Mouse (Mus musculus) C2C12 (cell line): ENCODE results near the gene Osm. TPM values are rescaled to one million over a fixed set of nuclear protein-coding genes. Genes with fewer than 3 reads are reported as not detected.

ENCODE experiments used
- H3K27me3 ChIP-seq: one replicate; pipeline ENCODE4 v1.6.1; 2011; ENCODE audit not compliant: control insufficient read depth, insufficient read depth, insufficient read length
- H3K36me3 ChIP-seq: one replicate; pipeline ENCODE4 v1.6.1; 2011; ENCODE audit not compliant: control insufficient read depth, insufficient read depth
- H3K4me3 ChIP-seq: one replicate; pipeline ENCODE4 v1.5.1; 2011; ENCODE audit warnings: mild to moderate bottlenecking, control low read depth; ENCODE audit not compliant: poor library complexity, insufficient read depth, severe bottlenecking
- H3K79me2 ChIP-seq: one replicate; pipeline ENCODE4 v1.6.1; 2011; ENCODE audit not compliant: control insufficient read depth, insufficient read depth
- H3K79me3 ChIP-seq: one replicate; pipeline ENCODE4 v1.6.1; 2011; ENCODE audit warnings: low read depth, control low read depth
- H3ac ChIP-seq: one replicate; pipeline ENCODE3; 2011; ENCODE audit warnings: low read depth; ENCODE audit not compliant: control insufficient read depth, insufficient read length
- CEBPB ChIP-seq: IDR thresholded peaks from one replicate; pipeline ENCODE4 v1.6.1; 2011; ENCODE audit warnings: low read depth, mild to moderate bottlenecking, control low read depth, moderate library complexity
- CTCF ChIP-seq: IDR thresholded peaks from one replicate; pipeline ENCODE4 v1.5.1; 2011; ENCODE audit not compliant: control insufficient read depth, insufficient read depth, insufficient read length
- FOSL1 ChIP-seq: IDR thresholded peaks from one replicate; pipeline ENCODE4 v1.8.0; 2011; ENCODE audit warnings: mild to moderate bottlenecking, low read length; ENCODE audit not compliant: poor library complexity, insufficient read depth, severe bottlenecking
- MAX ChIP-seq: IDR thresholded peaks from one replicate; pipeline ENCODE4 v1.6.1; 2011; ENCODE audit warnings: mild to moderate bottlenecking, control low read depth
- MYOD1 ChIP-seq: IDR thresholded peaks from one replicate; pipeline ENCODE4 v1.6.1; 2011; ENCODE audit warnings: low read depth; ENCODE audit not compliant: control insufficient read depth, insufficient read length
- MYOG ChIP-seq: IDR thresholded peaks from one replicate; pipeline ENCODE4 v1.6.1; 2011; ENCODE audit not compliant: control insufficient read depth, insufficient read length; ENCODE audit errors: extremely low read depth
- USF1 ChIP-seq: IDR thresholded peaks from one replicate; pipeline ENCODE4 v1.6.1; 2011; ENCODE audit warnings: low read depth, mild to moderate bottlenecking, control low read depth, moderate library complexity
- polyA plus RNA-seq: library from polyadenylated mRNA; unstranded; fragments of >200 nt; fragmentation: generic; extraction: Trizol; gene quantifications from one replicate; pipeline ENCODE4 v1.2.1, GENCODE M21; 2012; ENCODE audit warnings: missing spikeins

The Osm gene
- polyA plus RNA-seq, 1 experiment = not detected

GRCm38 (mm10) chr11:4262847-4263246 lies 26.6 kb downstream of the Osm start:
- Histone ChIP-seq H3K27me3 (no peaks in the 10 kb centered on the region), H3K36me3 (no peaks in the 10 kb centered on the region), H3K79me2 (peaks cover 17% of the 10 kb centered on the region), H3K4me3 (no peak overlapping the region), H3K79me3 (no peaks in the 10 kb centered on the region), H3ac (no peak overlapping the region)
- no peak for TF ChIP-seq CEBPB
- TF ChIP-seq MYOD1 = no peak
- TF ChIP-seq MYOG = no peak
- TF ChIP-seq CTCF = no peak
- TF ChIP-seq FOSL1 = no peak
- no peak for TF ChIP-seq MAX
- TF ChIP-seq USF1 = no peak

- TF ChIP-seq MYOD1 (no peak), MAX (no peak), USF1 (no peak), FOSL1 (no peak), CEBPB (no peak), CTCF (no peak), MYOG (no peak)
- Histone ChIP-seq H3K79me3 (no peaks in the 10 kb centered on the region), H3ac (no peak overlapping the region), H3K27me3 (no peaks in the 10 kb centered on the region), H3K79me2 (peaks cover 22% of the 10 kb centered on the region), H3K4me3 (no peak overlapping the region), H3K36me3 (no peaks in the 10 kb centered on the region)
Observed at GRCm38 (mm10) chr11:4263296-4263695, 27.1 kb downstream of the Osm start.

GRCm38 (mm10) chr11:4264066-4264465 lies 27.8 kb downstream of the Osm start:
- Histone ChIP-seq H3K27me3 (no peaks in the 10 kb centered on the region), H3K36me3 (peaks cover 7% of the 10 kb centered on the region), H3K79me3 (no peaks in the 10 kb centered on the region), H3K4me3 (no peak overlapping the region), H3ac (no peak overlapping the region), H3K79me2 (peaks cover 22% of the 10 kb centered on the region)
- TF ChIP-seq USF1 = no peak
- TF ChIP-seq FOSL1 = no peak
- TF ChIP-seq MYOD1 = no peak
- no peak for TF ChIP-seq MYOG
- TF ChIP-seq MAX = peak; percentile 52
- no peak for TF ChIP-seq CTCF
- no peak for TF ChIP-seq CEBPB

DNA sequence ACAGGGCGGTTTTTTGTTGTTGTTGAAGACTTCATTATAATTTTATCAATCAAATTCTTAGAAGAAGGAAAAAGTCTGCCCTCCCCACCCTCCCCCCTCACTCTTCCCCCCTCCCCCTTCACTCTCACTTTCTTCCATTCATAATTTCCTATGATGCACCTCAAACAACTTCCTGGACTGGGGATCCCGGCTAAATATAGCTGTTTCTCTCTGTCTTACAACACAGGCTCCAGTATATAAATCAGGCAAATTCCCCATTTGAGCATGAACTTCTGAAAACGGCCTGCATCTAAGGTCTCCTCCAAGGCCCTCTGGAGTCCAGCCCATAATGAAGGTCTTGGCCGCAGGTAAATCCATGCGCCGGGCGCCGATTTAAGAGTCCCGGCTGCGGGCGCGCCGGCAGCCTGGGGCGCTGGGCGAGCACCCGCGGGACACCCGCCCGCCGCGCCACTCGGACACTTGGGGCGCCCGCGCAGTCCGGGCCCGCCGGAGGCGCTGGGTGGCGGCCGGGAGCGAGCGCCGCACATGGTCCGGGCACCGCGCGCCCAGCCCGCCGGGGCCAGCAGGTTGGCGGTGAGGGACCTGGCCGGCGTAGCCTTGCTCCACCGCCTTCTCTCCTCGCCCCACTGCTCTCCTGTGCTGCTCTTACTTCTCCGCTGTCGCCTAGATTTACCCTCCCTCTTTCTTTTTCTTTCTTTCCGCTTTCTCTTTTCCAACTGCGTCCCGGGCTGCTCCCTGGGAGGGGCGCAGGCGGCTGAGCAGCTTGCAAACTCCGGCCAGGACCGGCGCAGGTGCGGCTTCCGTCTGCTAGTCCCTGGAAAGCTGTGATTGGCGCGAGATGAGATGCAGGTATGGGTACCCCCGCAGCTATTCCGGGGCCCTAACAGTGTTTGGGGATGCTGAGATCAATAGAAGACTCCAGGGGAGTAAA lies 30.3 kb downstream of the Osm start:
- Histone ChIP-seq H3K27me3 (no peaks in the 10 kb centered on the region), H3K79me2 (peaks cover 22% of the 10 kb centered on the region), H3K79me3 (no peaks in the 10 kb centered on the region), H3K4me3 (peak overlapping the region; percentile 49), H3ac (peak overlapping the region; percentile 49), H3K36me3 (peaks cover 16% of the 10 kb centered on the region)
- TF ChIP-seq FOSL1 (no peak), MAX (peak; percentile 70), CTCF (peak; percentile 51)

- no peaks in the 10 kb centered on the region for H3K27me3 ChIP-seq
Observed at GRCm38 (mm10) chr11:4267202-4267578, 31.0 kb downstream of the Osm start.

More at GRCm38 (mm10) chr11:4267202-4267578, 31.0 kb downstream of the Osm start:
- Histone ChIP-seq H3K79me3 (no peaks in the 10 kb centered on the region), H3ac (no peak overlapping the region), H3K79me2 (peaks cover 22% of the 10 kb centered on the region), H3K36me3 (peaks cover 20% of the 10 kb centered on the region), H3K4me3 (peak overlapping the region; percentile 49)
- TF ChIP-seq CTCF = no peak
- TF ChIP-seq USF1 = no peak
- TF ChIP-seq CEBPB = no peak
- no peak for TF ChIP-seq MAX
- no peak for TF ChIP-seq MYOD1
- no peak for TF ChIP-seq MYOG
- TF ChIP-seq FOSL1 = no peak
